Mouse (Mus musculus) midbrain, postnatal 0 days (tissue): Measurements from ENCODE around the gene 4921517D22Rik. TPM values are rescaled to one million over a fixed set of nuclear protein-coding genes. Genes with fewer than 3 reads are reported as not detected.

Experiments
- ATAC-seq: fragments of 200-750 bp; cut with Nextera tagmentation; 2 replicates; pipeline ENCODE4 v1.8.0; 2017; ENCODE audit warnings: moderate number of reproducible peaks, mild to moderate bottlenecking, moderate TSS enrichment, moderate library complexity; ENCODE audit not compliant: low FRiP score
- DNase-seq: peaks from one replicate; pipeline ENCODE4 v3.0.0-alpha.2; 2015; ENCODE audit warnings: low spot score
- H3K27ac ChIP-seq: fragments of 300-500 bp; sonication (generic); 2 replicates; pipeline ENCODE4 v1.5.1; 2014; ENCODE audit warnings: low read depth, mild to moderate bottlenecking, low read length, mixed read lengths
- H3K27me3 ChIP-seq: fragments of 300-500 bp; sonication (generic); 2 replicates; pipeline ENCODE4 v1.6.1; 2014; ENCODE audit warnings: low read length, control low read depth, mixed read lengths; ENCODE audit not compliant: insufficient read depth
- H3K36me3 ChIP-seq: fragments of 300-500 bp; sonication (generic); 2 replicates; pipeline ENCODE4 v1.6.1; 2014; ENCODE audit warnings: low read length, control low read depth, mixed read lengths; ENCODE audit not compliant: insufficient read depth
- H3K4me1 ChIP-seq: fragments of 300-500 bp; sonication (generic); 2 replicates; pipeline ENCODE4 v1.6.1; 2014; ENCODE audit warnings: mild to moderate bottlenecking, control low read depth, antibody characterized with exemption, low read length, mixed read lengths; ENCODE audit not compliant: insufficient read depth
- H3K4me2 ChIP-seq: fragments of 300-500 bp; sonication (generic); 2 replicates; pipeline ENCODE4 v1.6.1; 2014; ENCODE audit warnings: low read depth, mild to moderate bottlenecking, low read length, mixed read lengths; ENCODE audit not compliant: poor library complexity, severe bottlenecking
- H3K4me3 ChIP-seq: fragments of 300-500 bp; sonication (generic); 2 replicates; pipeline ENCODE4 v1.5.1; 2014; ENCODE audit warnings: low read depth, mild to moderate bottlenecking, low read length, moderate library complexity
- H3K9ac ChIP-seq: fragments of 300-500 bp; sonication (generic); replicated peaks from 2 replicates; pipeline ENCODE4 v1.6.1; 2014; ENCODE audit warnings: mild to moderate bottlenecking, low read length, moderate library complexity, mixed read lengths; ENCODE audit not compliant: poor library complexity, severe bottlenecking
- H3K9me3 ChIP-seq: fragments of 300-500 bp; sonication (generic); 2 replicates; pipeline ENCODE4 v1.6.1; 2016; ENCODE audit warnings: low read length, control low read depth
- CTCF ChIP-seq: IDR thresholded peaks from 2 replicates; pipeline ENCODE4 v1.5.1; 2016; ENCODE audit warnings: antibody characterized with exemption, mild to moderate bottlenecking
- WGBS: fragments of 180-500 bp; shearing (Covaris S2); extraction: QIAGEN DNeasy Blood & Tissue Kit; methylation state at CpG from one replicate; pipeline ENCODE4 v1.1.7; 2014; 5-methylcytosine and 5-hydroxymethylcytosine counted together
- polyA plus RNA-seq: library from polyadenylated mRNA; unstranded; fragments of >200 nt; fragmentation: Nextera tagmentation; extraction: Ambion mirVana; gene quantifications from 2 replicates; pipeline ENCODE4 v1.2.1, GENCODE M21; 2015
- total RNA-seq: library from RNA; depleted of rRNA; stranded (reverse); fragments of >200 nt; gene quantifications from 2 replicates; pipeline ENCODE4 v1.2.3, GENCODE M21; 2014

Gene 4921517D22Rik
- total and polyA plus RNA-seq, 2 experiments from 2014 or later = not detected

DNA sequence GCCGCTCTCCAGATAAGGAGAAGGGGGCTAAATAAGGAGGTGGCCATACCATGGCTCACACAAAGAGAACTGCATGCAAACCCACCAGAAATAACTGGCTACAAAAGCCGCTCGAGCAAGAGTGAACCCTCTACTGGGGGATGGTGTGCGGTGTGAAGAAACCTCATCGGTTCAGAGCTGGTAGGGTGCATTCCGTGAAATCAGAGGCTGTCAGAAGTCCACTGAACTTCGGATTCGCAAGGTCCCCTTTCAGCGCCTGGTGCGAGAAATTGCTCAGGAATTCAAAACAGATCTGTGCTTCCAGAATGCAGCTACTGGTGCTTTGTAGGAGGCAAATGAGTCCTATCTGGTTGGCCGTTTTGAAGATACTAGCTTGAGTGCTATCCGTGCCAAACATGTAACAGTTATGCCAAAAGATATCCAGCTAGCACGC lies 5.6 kb downstream of the 4921517D22Rik start:
- 63% methylated on average over 13 of the region's 13 CpGs for WGBS
- DNase-seq = no peak
- Histone ChIP-seq H3K4me2 (no peak overlapping the region), H3K4me1 (no peaks in the 10 kb centered on the region), H3K9ac (no peak overlapping the region), H3K9me3 (no peaks in the 10 kb centered on the region), H3K4me3 (no peak overlapping the region), H3K27me3 (no peaks in the 10 kb centered on the region), H3K36me3 (no peaks in the 10 kb centered on the region), H3K27ac (no peak overlapping the region)
- ATAC-seq = no peak
- no peak for TF ChIP-seq CTCF

DNA sequence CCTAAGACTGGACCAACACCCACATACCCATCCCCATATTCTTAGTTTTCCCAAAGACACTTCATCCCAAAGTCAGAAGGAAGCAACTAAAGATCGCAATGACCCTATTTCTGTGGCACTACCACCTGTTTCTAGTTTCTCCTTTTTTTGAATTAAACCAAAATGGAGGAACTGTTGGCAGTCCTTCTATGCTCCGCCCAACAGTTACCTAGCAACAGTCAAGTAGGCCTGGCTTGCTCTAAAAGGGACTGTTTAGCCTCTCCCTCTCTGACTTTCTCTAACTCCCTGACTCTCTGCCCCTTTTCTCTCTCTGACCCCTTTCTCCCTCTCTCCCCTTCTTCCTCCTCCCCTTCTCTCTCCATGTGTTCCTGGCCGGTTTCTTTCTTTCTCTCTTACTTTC lies 8.7 kb downstream of the 4921517D22Rik start:
- H3K36me3 ChIP-seq = no peaks in the 10 kb centered on the region
- DNase-seq = no peak
- 95% methylated on average over 3 of the region's 3 CpGs for WGBS

DNA sequence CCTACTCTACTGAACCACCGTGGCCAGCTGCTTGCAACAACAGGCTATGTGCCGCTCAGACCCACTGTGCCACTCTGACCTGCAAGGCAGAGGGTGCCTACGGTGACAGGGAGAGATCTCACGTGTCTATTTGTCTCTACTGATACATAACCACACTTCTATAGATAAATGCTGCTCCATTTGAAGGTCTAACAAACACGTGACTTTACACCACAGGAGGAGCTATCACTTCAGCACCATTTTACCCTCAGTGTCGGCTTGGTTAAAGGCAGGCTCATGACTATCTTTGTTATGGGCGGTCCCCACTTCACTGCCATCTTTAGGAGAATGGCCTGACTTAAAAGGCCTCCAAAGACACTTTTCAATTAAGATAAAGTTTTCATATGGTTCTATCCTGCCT lies 11.3 kb downstream of the 4921517D22Rik start:
- Histone ChIP-seq H3K4me1 (no peaks in the 10 kb centered on the region), H3K4me2 (no peak overlapping the region), H3K9ac (no peak overlapping the region), H3K4me3 (no peak overlapping the region), H3K9me3 (no peaks in the 10 kb centered on the region), H3K27me3 (no peaks in the 10 kb centered on the region), H3K36me3 (no peaks in the 10 kb centered on the region), H3K27ac (no peak overlapping the region)
- DNase-seq (no peak), ATAC-seq (no peak)
- no peak for TF ChIP-seq CTCF
- 43% methylated on average over 7 of the region's 7 CpGs for WGBS

More for the DNA sequence above, 8.7 kb downstream of the 4921517D22Rik start:
- H3K27me3 ChIP-seq = no peaks in the 10 kb centered on the region
- no peaks in the 10 kb centered on the region for H3K4me1 ChIP-seq
- no peak for TF ChIP-seq CTCF
- ATAC-seq = no peak
- H3K4me2 ChIP-seq = no peak overlapping the region
- H3K9me3 ChIP-seq = no peaks in the 10 kb centered on the region
- no peak overlapping the region for H3K9ac ChIP-seq
- H3K4me3 ChIP-seq = no peak overlapping the region
- H3K27ac ChIP-seq = no peak overlapping the region

DNA sequence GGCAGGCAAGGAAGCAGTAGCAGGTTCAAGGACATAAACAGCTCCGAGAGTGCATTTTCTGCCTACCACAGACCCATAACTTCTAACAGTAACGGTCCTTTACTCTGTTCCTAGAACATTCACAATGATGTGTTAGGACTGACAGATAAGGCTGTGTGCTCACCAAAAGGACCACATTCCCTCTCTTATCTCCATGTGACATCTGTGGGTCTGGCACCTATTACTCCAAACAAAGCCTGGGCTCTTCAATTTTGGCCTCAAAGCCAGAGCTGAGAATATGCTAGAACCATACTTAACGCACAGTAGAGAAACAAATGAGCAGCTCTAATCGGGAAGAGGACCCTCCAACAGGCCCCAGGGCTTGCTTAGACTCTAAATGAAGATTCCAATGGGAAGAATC lies 14.0 kb downstream of the 4921517D22Rik start:
- no peak for TF ChIP-seq CTCF
- no peak for DNase-seq
- 79% methylated on average over 4 of the region's 4 CpGs for WGBS

DNA sequence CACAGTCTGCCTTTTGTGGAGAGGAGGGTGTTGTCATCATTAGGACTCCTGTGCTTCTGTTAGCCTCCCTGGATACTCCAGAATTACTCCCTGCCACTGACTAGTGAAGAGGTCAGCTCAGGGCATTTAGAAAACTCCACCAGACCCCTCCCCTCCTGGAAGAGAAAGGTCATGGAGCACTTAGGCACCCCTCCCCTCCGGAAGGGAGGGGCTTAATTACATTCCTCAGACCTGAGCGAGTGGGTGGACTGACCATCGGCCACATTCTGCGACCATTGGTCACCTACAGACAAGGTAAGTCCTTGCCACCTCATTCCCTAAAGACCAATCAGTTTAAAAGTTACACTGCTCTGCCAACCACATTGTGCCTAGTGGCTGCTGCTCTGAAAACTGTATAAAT lies 14.6 kb downstream of the 4921517D22Rik start:
- H3K36me3 ChIP-seq = no peaks in the 10 kb centered on the region
- no peak overlapping the region for H3K27ac ChIP-seq
- no peak for DNase-seq
- ATAC-seq = no peak
- TF ChIP-seq CTCF = no peak
- H3K27me3 ChIP-seq = no peaks in the 10 kb centered on the region
- no peak overlapping the region for H3K9ac ChIP-seq
- H3K4me1 ChIP-seq = no peaks in the 10 kb centered on the region
- H3K4me3 ChIP-seq = no peak overlapping the region
- WGBS = 60% methylated on average over 4 of the region's 4 CpGs
- H3K4me2 ChIP-seq = no peak overlapping the region
- no peaks in the 10 kb centered on the region for H3K9me3 ChIP-seq

More for the DNA sequence above, 14.0 kb downstream of the 4921517D22Rik start:
- Histone ChIP-seq H3K4me2 (no peak overlapping the region), H3K4me1 (no peaks in the 10 kb centered on the region), H3K27ac (no peak overlapping the region), H3K36me3 (no peaks in the 10 kb centered on the region), H3K27me3 (no peaks in the 10 kb centered on the region), H3K9me3 (no peaks in the 10 kb centered on the region), H3K9ac (no peak overlapping the region), H3K4me3 (no peak overlapping the region)
- ATAC-seq = no peak

DNA sequence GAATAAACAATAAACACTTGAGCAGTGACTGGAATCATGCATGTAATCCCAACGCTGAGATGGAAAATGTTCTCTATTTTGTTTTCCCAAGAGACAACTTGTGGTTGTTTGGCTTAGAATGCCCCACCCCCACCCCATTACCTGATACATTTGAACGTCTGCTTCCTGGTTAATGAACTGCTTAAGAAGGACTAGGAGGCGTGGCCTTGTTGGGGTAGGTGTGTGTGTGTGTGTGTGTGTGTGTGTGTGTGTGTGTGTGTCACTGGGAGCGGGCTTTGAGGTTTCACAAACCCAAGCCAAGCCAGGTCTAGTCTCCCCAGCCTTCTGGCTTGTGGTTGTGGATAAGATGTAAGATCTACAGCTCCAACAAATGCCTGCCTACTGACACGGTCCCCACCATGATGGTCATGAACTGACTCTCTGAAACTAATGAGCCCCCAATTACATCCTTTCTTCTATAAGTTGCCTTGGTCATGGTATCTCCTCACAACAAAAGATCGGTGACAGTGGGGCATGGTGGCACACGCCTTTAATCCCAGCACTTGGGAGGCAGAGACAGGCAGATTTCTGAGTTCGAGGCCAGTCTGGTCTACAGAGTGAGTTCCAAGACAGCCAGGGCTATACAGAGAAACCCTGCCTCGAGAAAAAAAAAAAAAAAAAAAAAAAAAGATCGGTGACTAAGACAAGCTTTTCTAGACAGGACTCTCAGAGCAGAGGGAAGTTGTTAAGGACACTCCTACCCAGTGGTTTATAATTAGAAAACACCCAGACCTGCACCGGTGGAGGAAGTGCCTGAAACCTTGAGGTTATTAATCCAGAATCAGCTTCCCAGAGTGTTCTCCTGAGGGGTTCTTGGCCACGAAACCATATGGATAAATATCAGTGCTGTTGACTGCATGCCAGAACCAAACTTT lies 17.3 kb downstream of the 4921517D22Rik start:
- Histone ChIP-seq H3K4me1 (no peaks in the 10 kb centered on the region), H3K27ac (no peak overlapping the region), H3K9me3 (no peaks in the 10 kb centered on the region), H3K9ac (no peak overlapping the region), H3K4me2 (peak overlapping the region; percentile 73; the same call in 1 of the 2 replicates), H3K36me3 (no peaks in the 10 kb centered on the region), H3K27me3 (no peaks in the 10 kb centered on the region), H3K4me3 (no peak overlapping the region)
- DNase-seq (no peak), ATAC-seq (no peak)
- WGBS = 85% methylated on average over 11 of the region's 12 CpGs
- TF ChIP-seq CTCF = no peak
